Mouse (Mus musculus) ES-E14 (cell line): Measurements from ENCODE around the gene Olfr433.
"Not testable (repeated sequence)": the region's sequence is repeated elsewhere in the genome, so short reads cannot be mapped to it uniquely, and the experiment has no call there.

Source experiments
- CHD2 ChIP-seq: IDR thresholded peaks from 2 replicates; pipeline ENCODE4 v1.6.1; 2014; ENCODE audit warnings: mild to moderate bottlenecking, low read depth, low read length, inconsistent platforms
- MAFK ChIP-seq: IDR thresholded peaks from 2 replicates; pipeline ENCODE4 v1.6.1; 2014; ENCODE audit warnings: mild to moderate bottlenecking, low read depth, low read length, inconsistent platforms; ENCODE audit not compliant: insufficient read depth
- ZNF384 ChIP-seq: IDR thresholded peaks from 2 replicates; pipeline ENCODE4 v1.6.1; 2012; ENCODE audit warnings: low read depth, low read length, inconsistent platforms

DNA sequence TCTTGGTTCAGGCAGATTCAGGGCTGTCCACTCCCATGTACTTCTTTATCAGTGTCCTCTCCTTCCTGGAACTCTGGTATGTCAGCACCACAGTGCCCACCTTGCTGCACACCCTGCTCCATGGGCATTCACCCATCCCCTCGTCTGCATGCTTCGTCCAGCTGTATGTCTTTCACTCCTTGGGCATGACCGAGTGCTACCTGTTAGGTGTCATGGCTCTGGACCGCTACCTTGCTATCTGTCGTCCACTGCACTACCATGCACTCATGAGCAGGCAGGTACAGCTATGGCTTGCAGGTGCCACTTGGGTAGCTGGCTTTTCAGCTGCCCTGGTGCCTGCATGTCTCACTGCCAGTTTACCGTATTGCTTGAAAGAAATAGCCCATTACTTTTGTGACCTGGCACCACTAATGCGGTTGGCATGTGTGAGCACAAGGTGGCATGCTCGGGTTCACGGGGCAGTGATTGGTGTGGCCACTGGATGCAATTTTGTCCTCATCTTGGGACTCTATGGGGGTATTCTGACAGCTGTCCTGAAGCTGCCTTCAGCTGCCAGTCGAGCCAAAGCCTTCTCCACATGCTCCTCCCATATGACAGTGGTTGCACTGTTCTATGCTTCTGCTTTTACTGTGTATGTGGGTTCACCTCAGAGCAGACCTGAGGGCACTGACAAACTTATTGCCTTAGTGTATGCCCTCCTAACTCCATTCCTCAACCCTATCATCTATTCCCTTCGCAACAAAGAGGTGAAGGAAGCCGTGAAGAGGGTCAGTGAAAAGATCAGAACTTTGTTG lies 1.8 kb downstream of the Olfr433 start:
- not testable (repeated sequence) for TF ChIP-seq CHD2, ZNF384, MAFK
